Mouse (Mus musculus): ENCODE data around the gene Aim2. TPM values are rescaled to one million over a fixed set of nuclear protein-coding genes. Genes with fewer than 3 reads are reported as not detected.

The Aim2 gene
- polyA plus RNA-seq, 2 experiments = 3.3 to 4.4 TPM

GRCm38 (mm10) chr1:173363436-173363835, 12.8 kb downstream of the Aim2 start:
- H3K36me3 ChIP-seq (replicated peaks; ENCODE audit: control insufficient read depth, insufficient read depth, low read depth) = no peaks in the 10 kb centered on the region
- no peak for TF ChIP-seq CTCF (IDR thresholded peaks at IDR 0.05; ENCODE audit: low read depth)
- no peak for TF ChIP-seq EP300 (IDR thresholded peaks at IDR 0.05; ENCODE audit: low read depth)

DNA sequence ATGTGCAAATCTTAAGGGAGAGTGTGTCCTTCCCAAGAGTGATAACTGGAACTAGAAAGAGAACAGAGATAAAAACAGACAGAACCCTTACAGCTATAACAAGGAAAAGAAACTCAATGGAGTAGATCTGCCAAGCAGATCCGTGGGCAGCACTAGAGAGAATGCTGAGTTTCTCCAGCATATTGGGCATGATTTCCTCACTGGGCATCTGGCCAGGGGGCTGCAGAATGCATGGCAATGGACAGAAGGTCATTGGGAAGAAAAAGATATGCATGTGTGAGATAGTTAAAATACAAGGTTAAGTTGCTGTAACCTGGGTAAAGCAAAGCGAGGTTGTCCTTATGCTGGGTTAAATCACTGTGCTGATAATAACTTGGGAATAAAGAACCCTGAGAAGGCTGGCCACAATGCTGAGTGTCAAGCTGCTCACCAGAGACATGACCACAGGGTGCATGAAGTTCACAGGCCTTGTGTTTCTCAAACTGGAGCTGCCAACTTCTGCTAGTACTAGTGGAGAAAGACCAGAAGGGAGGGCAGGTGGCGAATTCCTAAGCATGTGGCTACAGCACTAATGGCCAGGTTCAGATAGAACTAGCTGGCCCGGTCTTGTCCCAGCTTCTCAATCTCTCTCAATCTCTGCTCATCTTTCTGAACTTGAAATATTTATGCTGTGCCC, 13.6 kb downstream of the Aim2 start:
- DNase-seq (ENCODE audit: low read depth in 3 of 3, low spot score in 3 of 3) (no peak), ATAC-seq (ENCODE audit: insufficient read depth) (no peak)
- Histone ChIP-seq H3K4me3 (ENCODE audit: insufficient read depth in 1 of 2, low read depth in 2 of 2, low read length in 2 of 2) (no peak overlapping the region), H3K4me2 (ENCODE audit: low read depth) (no peak overlapping the region), H3K36me3 (replicated peaks; ENCODE audit: control insufficient read depth, insufficient read depth, low read depth) (no peaks in the 10 kb centered on the region), H3K27me3 (ENCODE audit: control insufficient read depth, insufficient read depth, low read length) (peaks cover 43% of the 10 kb centered on the region), H3K27ac (no peak overlapping the region), H3K9me3 (ENCODE audit: control insufficient read depth, low read length) (no peaks in the 10 kb centered on the region), H3K9ac (replicated peaks) (no peak overlapping the region), H3K4me1 (replicated peaks; ENCODE audit: control insufficient read depth in 2 of 2, insufficient read depth in 2 of 2, low read length in 1 of 2) (peaks cover 0 to 6% of the 10 kb centered on the region in 2 experiments; a peak in 2 of 4 replicates)
- 69% methylated on average over 4 of the region's 4 CpGs for WGBS (ENCODE audit: insufficient replicate concordance)
- TF ChIP-seq EP300 (IDR thresholded peaks at IDR 0.05; ENCODE audit: low read depth) (no peak), CTCF (IDR thresholded peaks at IDR 0.05; ENCODE audit: low read depth) (no peak)

More at GRCm38 (mm10) chr1:173363436-173363835, 12.8 kb downstream of the Aim2 start:
- Histone ChIP-seq H3K9me3 (ENCODE audit: control insufficient read depth, low read length) (no peaks in the 10 kb centered on the region), H3K9ac (replicated peaks) (no peak overlapping the region), H3K4me1 (replicated peaks; ENCODE audit: control insufficient read depth in 2 of 2, insufficient read depth in 2 of 2, low read length in 1 of 2) (peaks cover 0 to 6% of the 10 kb centered on the region in 2 experiments; a peak in 2 of 4 replicates), H3K4me2 (ENCODE audit: low read depth) (no peak overlapping the region), H3K27ac (no peak overlapping the region), H3K4me3 (ENCODE audit: insufficient read depth in 1 of 2, low read depth in 2 of 2, low read length in 2 of 2) (no peak overlapping the region), H3K27me3 (ENCODE audit: control insufficient read depth, insufficient read depth, low read length) (peaks cover 37% of the 10 kb centered on the region)
- DNase-seq (ENCODE audit: low read depth in 3 of 3, low spot score in 3 of 3) (no peak), ATAC-seq (ENCODE audit: insufficient read depth) (no peak)
- 78% methylated on average over 2 of the region's 2 CpGs for WGBS (ENCODE audit: insufficient replicate concordance)

- WGBS (ENCODE audit: insufficient replicate concordance) = under 1% methylated on average over 13 of the region's 13 CpGs
- ATAC-seq (ENCODE audit: insufficient read depth) (peak; percentile 43; the same call in 1 of the 2 replicates), DNase-seq (ENCODE audit: low read depth in 3 of 3, low spot score in 3 of 3) (no peak)
- H3K4me1 ChIP-seq (replicated peaks; ENCODE audit: control insufficient read depth in 2 of 2, insufficient read depth in 2 of 2, low read length in 1 of 2) = peaks cover 0 to 6% of the 10 kb centered on the region in 2 experiments; a peak in 2 of 4 replicates
- H3K4me2 ChIP-seq (ENCODE audit: low read depth) = no peak overlapping the region
- H3K4me3 ChIP-seq (ENCODE audit: insufficient read depth in 1 of 2, low read depth in 2 of 2, low read length in 2 of 2) = no peak overlapping the region
- H3K9me3 ChIP-seq (ENCODE audit: control insufficient read depth, low read length) = no peaks in the 10 kb centered on the region
- TF ChIP-seq CTCF (IDR thresholded peaks at IDR 0.05; ENCODE audit: low read depth) = no peak
- no peak for TF ChIP-seq EP300 (IDR thresholded peaks at IDR 0.05; ENCODE audit: low read depth)
- no peak overlapping the region for H3K27ac ChIP-seq
- no peak overlapping the region for H3K9ac ChIP-seq (replicated peaks)
- H3K36me3 ChIP-seq (replicated peaks; ENCODE audit: control insufficient read depth, insufficient read depth, low read depth) = no peaks in the 10 kb centered on the region
- H3K27me3 ChIP-seq (ENCODE audit: control insufficient read depth, insufficient read depth, low read length) = peaks cover 43% of the 10 kb centered on the region
These were observed 15.3 kb downstream of the Aim2 start for GRCm38 (mm10) chr1:173365970-173366409.

DNA sequence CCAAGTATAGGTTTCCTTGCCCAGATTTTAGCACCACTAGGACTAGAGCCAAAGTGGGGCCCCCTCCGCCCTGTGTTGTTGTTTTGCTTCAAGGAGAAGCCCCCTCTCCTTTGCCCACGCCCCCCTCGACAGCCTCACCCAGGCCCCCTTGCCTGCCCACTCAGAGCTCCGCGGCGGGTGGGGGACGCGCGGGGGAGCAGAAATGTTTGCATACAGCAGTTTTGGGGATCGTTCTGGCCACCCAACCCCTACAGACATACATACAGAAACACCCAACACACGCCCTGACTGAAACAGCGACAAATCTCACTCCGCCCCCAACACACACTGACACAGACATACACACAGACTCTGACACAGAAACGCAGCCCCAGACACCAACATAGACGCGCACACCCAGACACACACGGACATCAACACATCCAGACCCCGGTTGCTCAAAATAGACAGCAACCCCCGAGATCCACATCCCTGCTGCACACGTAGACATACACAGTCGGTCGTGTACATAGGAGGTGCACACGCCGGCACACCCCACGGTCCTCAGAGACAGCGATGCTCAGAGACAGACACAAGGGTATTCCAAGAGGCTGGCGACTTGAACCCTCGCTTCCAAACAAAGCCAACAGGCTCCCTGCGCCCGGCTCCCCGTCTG, 16.1 kb downstream of the Aim2 start:
- Histone ChIP-seq H3K4me3 (ENCODE audit: insufficient read depth in 1 of 2, low read depth in 2 of 2, low read length in 2 of 2) (peak overlapping the region; percentile 26 to 28; a peak in 3 of 4 replicates), H3K4me2 (ENCODE audit: low read depth) (peak overlapping the region; percentile 29; the same call in 1 of the 2 replicates), H3K27ac (no peak overlapping the region), H3K9me3 (ENCODE audit: control insufficient read depth, low read length) (no peaks in the 10 kb centered on the region), H3K9ac (replicated peaks) (no peak overlapping the region), H3K36me3 (replicated peaks; ENCODE audit: control insufficient read depth, insufficient read depth, low read depth) (no peaks in the 10 kb centered on the region), H3K4me1 (replicated peaks; ENCODE audit: control insufficient read depth in 2 of 2, insufficient read depth in 2 of 2, low read length in 1 of 2) (peaks cover 0 to 6% of the 10 kb centered on the region in 2 experiments; a peak in 2 of 4 replicates), H3K27me3 (ENCODE audit: control insufficient read depth, insufficient read depth, low read length) (peaks cover 43% of the 10 kb centered on the region)
- DNase-seq (ENCODE audit: low read depth in 3 of 3, low spot score in 3 of 3) = no peak
- ATAC-seq (ENCODE audit: insufficient read depth) = peak; percentile 31; the same call in 1 of the 2 replicates
- TF ChIP-seq EP300 (IDR thresholded peaks at IDR 0.05; ENCODE audit: low read depth) = no peak
- no peak for TF ChIP-seq CTCF (IDR thresholded peaks at IDR 0.05; ENCODE audit: low read depth)
- 2% methylated on average over 31 of the region's 31 CpGs for WGBS (ENCODE audit: insufficient replicate concordance)
